Mouse (Mus musculus) myocyte (in vitro differentiated cells): Measurements from ENCODE around the gene Ralgps1. TPM values are rescaled to one million over a fixed set of nuclear protein-coding genes. Genes with fewer than 3 reads are reported as not detected.

Experiments used
- H3K27me3 ChIP-seq: one replicate; pipeline ENCODE4 v1.6.1; 2011; ENCODE audit not compliant: control insufficient read depth, insufficient read depth, insufficient read length
- H3K36me3 ChIP-seq: one replicate; pipeline ENCODE4 v1.6.1; 2011; ENCODE audit not compliant: control insufficient read depth, insufficient read depth
- H3K4me2 ChIP-seq: one replicate; pipeline ENCODE4 v1.6.1; 2011; ENCODE audit warnings: low read depth, control low read depth
- H3K4me3 ChIP-seq: one replicate; pipeline ENCODE4 v1.5.1; 2011; ENCODE audit warnings: mild to moderate bottlenecking, control low read depth, moderate library complexity
- H3K79me2 ChIP-seq: one replicate; pipeline ENCODE4 v1.6.1; 2011; ENCODE audit not compliant: control insufficient read depth, insufficient read depth
- H3ac ChIP-seq: one replicate; pipeline ENCODE4 v1.6.1; 2011; ENCODE audit not compliant: control insufficient read depth, insufficient read length
- CEBPB ChIP-seq: IDR thresholded peaks from 2 replicates; pipeline ENCODE4 v1.6.1; 2011; ENCODE audit warnings: mild to moderate bottlenecking, moderate library complexity; ENCODE audit not compliant: poor library complexity, insufficient read depth, severe bottlenecking
- E2F4 ChIP-seq: IDR thresholded peaks from one replicate; pipeline ENCODE4 v1.6.1; 2011; ENCODE audit warnings: mild to moderate bottlenecking, control low read depth, moderate library complexity; ENCODE audit not compliant: insufficient read depth
- MAX ChIP-seq: IDR thresholded peaks from one replicate; pipeline ENCODE4 v1.6.1; 2011; ENCODE audit warnings: low read depth, mild to moderate bottlenecking, control low read depth
- MYOD1 ChIP-seq, 3 experiments: IDR thresholded peaks; one replicate each; pipeline ENCODE4 v1.6.1; 2011; ENCODE audit warnings: control low read depth in 2 of 3, low read depth in 2 of 3, mild to moderate bottlenecking in 2 of 3, moderate library complexity in 1 of 3; ENCODE audit not compliant: insufficient read length in 2 of 3, control insufficient read depth in 1 of 3
- MYOG ChIP-seq, 3 experiments: IDR thresholded peaks; one replicate each; pipeline ENCODE4 v1.6.1; 2011; ENCODE audit warnings: control low read depth in 2 of 3, low read depth in 2 of 3, mild to moderate bottlenecking in 2 of 3; ENCODE audit not compliant: insufficient read length in 2 of 3, control insufficient read depth in 1 of 3, insufficient read depth in 1 of 3
- POLR2A ChIP-seq: IDR thresholded peaks from one replicate; pipeline ENCODE4 v1.6.1; 2011; ENCODE audit warnings: low read depth, mild to moderate bottlenecking, control low read depth, moderate library complexity; ENCODE audit not compliant: insufficient read length
- POLR2AphosphoS2 ChIP-seq: IDR thresholded peaks from one replicate; pipeline ENCODE4 v1.6.1; 2011; ENCODE audit warnings: low read depth, control low read depth; ENCODE audit not compliant: insufficient read length
- REST ChIP-seq: IDR thresholded peaks from one replicate; pipeline ENCODE4 v1.6.1; 2011; ENCODE audit warnings: mild to moderate bottlenecking, control low read depth, moderate library complexity; ENCODE audit not compliant: insufficient read depth, insufficient read length
- SRF ChIP-seq: IDR thresholded peaks from one replicate; pipeline ENCODE4 v1.6.1; 2011; ENCODE audit warnings: low read depth; ENCODE audit not compliant: control insufficient read depth, insufficient read length
- TCF12 ChIP-seq: IDR thresholded peaks from one replicate; pipeline ENCODE4 v1.6.1; 2011; ENCODE audit warnings: mild to moderate bottlenecking, control low read depth; ENCODE audit not compliant: poor library complexity, insufficient read depth, severe bottlenecking
- TCF3 ChIP-seq: IDR thresholded peaks from one replicate; pipeline ENCODE4 v1.6.1; 2011; ENCODE audit warnings: low read depth, control low read depth; ENCODE audit not compliant: insufficient read length
- USF1 ChIP-seq: IDR thresholded peaks from one replicate; pipeline ENCODE4 v1.6.1; 2011; ENCODE audit warnings: low read depth, mild to moderate bottlenecking, control low read depth, moderate library complexity
- polyA plus RNA-seq: library from polyadenylated mRNA; unstranded; fragments of >200 nt; fragmentation: generic; extraction: Trizol; gene quantifications from one replicate; pipeline ENCODE4 v1.2.1, GENCODE M21; 2012; ENCODE audit warnings: missing spikeins

Gene Ralgps1
- polyA plus RNA-seq, 1 experiment = 1.3 TPM

- H3K4me3 ChIP-seq = no peak overlapping the region
- H3K36me3 ChIP-seq = no peaks in the 10 kb centered on the region
- TF ChIP-seq REST = no peak
- no peak for TF ChIP-seq E2F4
- TF ChIP-seq CEBPB = no peak
- no peak for TF ChIP-seq TCF12
- no peak for TF ChIP-seq POLR2AphosphoS2
- TF ChIP-seq POLR2A = no peak
- no peak for TF ChIP-seq SRF
- no peak for TF ChIP-seq USF1
- no peak for TF ChIP-seq MYOD1 (IDR thresholded peaks at IDR 0.05; ENCODE audit: control insufficient read depth in 1 of 3, insufficient read length in 2 of 3, low read depth in 2 of 3)
- no peak for TF ChIP-seq MAX
- TF ChIP-seq TCF3 = no peak
- no peak for TF ChIP-seq MYOG (IDR thresholded peaks at IDR 0.05; ENCODE audit: control insufficient read depth in 1 of 3, insufficient read depth in 1 of 3, insufficient read length in 2 of 3, low read depth in 2 of 3)
- no peak overlapping the region for H3ac ChIP-seq
- H3K27me3 ChIP-seq = no peaks in the 10 kb centered on the region
- no peaks in the 10 kb centered on the region for H3K79me2 ChIP-seq
- H3K4me2 ChIP-seq = no peak overlapping the region
Measured at GRCm38 (mm10) chr2:33162126-33162525, 209.2 kb downstream of the Ralgps1 start.

- Histone ChIP-seq H3K4me2 (no peak overlapping the region), H3ac (no peak overlapping the region), H3K4me3 (no peak overlapping the region), H3K27me3 (no peaks in the 10 kb centered on the region), H3K36me3 (no peaks in the 10 kb centered on the region), H3K79me2 (no peaks in the 10 kb centered on the region)
- TF ChIP-seq USF1 = no peak
- TF ChIP-seq TCF12 = no peak
- no peak for TF ChIP-seq MYOG (IDR thresholded peaks at IDR 0.05; ENCODE audit: control insufficient read depth in 1 of 3, insufficient read depth in 1 of 3, insufficient read length in 2 of 3, low read depth in 2 of 3)
Measured at GRCm38 (mm10) chr2:33160326-33160973, 210.8 kb downstream of the Ralgps1 start.

GRCm38 (mm10) chr2:33159593-33159992, 211.7 kb downstream of the Ralgps1 start:
- no peaks in the 10 kb centered on the region for H3K36me3 ChIP-seq
- no peak overlapping the region for H3ac ChIP-seq
- no peak overlapping the region for H3K4me3 ChIP-seq
- no peak for TF ChIP-seq MAX
- TF ChIP-seq REST = no peak
- no peak for TF ChIP-seq E2F4
- TF ChIP-seq MYOD1 (IDR thresholded peaks at IDR 0.05; ENCODE audit: control insufficient read depth in 1 of 3, insufficient read length in 2 of 3, low read depth in 2 of 3) = no peak
- no peak for TF ChIP-seq POLR2AphosphoS2
- TF ChIP-seq CEBPB = no peak
- TF ChIP-seq MYOG (IDR thresholded peaks at IDR 0.05; ENCODE audit: control insufficient read depth in 1 of 3, insufficient read depth in 1 of 3, insufficient read length in 2 of 3, low read depth in 2 of 3) = no peak
- TF ChIP-seq POLR2A = no peak
- H3K27me3 ChIP-seq = no peaks in the 10 kb centered on the region
- H3K79me2 ChIP-seq = no peaks in the 10 kb centered on the region
- H3K4me2 ChIP-seq = no peak overlapping the region

GRCm38 (mm10) chr2:33158895-33159294, 212.4 kb downstream of the Ralgps1 start:
- no peak for TF ChIP-seq USF1
- no peak overlapping the region for H3K4me3 ChIP-seq

GRCm38 (mm10) chr2:33156283-33156781, 215.0 kb downstream of the Ralgps1 start:
- TF ChIP-seq E2F4 (no peak), POLR2AphosphoS2 (no peak), SRF (no peak), TCF12 (no peak), REST (no peak), USF1 (no peak), CEBPB (no peak), POLR2A (no peak), MYOD1 (IDR thresholded peaks at IDR 0.05; ENCODE audit: control insufficient read depth in 1 of 3, insufficient read length in 2 of 3, low read depth in 2 of 3) (no peak), MYOG (IDR thresholded peaks at IDR 0.05; ENCODE audit: control insufficient read depth in 1 of 3, insufficient read depth in 1 of 3, insufficient read length in 2 of 3, low read depth in 2 of 3) (no peak), MAX (no peak), TCF3 (no peak)
- Histone ChIP-seq H3K4me2 (no peak overlapping the region), H3K36me3 (no peaks in the 10 kb centered on the region), H3K27me3 (no peaks in the 10 kb centered on the region), H3K79me2 (no peaks in the 10 kb centered on the region), H3ac (no peak overlapping the region), H3K4me3 (no peak overlapping the region)

More at GRCm38 (mm10) chr2:33158895-33159294, 212.4 kb downstream of the Ralgps1 start:
- Histone ChIP-seq H3ac (no peak overlapping the region), H3K4me2 (no peak overlapping the region), H3K79me2 (no peaks in the 10 kb centered on the region), H3K27me3 (no peaks in the 10 kb centered on the region), H3K36me3 (no peaks in the 10 kb centered on the region)
